Mouse (Mus musculus): ENCODE measurements at regions not wholly inside any gene's neighbourhood (a gene's known extent, or its start where the extent isn't known, plus 50 kb on each side); places are given as distances from the start of the nearest gene placed in this dataset.

DNA sequence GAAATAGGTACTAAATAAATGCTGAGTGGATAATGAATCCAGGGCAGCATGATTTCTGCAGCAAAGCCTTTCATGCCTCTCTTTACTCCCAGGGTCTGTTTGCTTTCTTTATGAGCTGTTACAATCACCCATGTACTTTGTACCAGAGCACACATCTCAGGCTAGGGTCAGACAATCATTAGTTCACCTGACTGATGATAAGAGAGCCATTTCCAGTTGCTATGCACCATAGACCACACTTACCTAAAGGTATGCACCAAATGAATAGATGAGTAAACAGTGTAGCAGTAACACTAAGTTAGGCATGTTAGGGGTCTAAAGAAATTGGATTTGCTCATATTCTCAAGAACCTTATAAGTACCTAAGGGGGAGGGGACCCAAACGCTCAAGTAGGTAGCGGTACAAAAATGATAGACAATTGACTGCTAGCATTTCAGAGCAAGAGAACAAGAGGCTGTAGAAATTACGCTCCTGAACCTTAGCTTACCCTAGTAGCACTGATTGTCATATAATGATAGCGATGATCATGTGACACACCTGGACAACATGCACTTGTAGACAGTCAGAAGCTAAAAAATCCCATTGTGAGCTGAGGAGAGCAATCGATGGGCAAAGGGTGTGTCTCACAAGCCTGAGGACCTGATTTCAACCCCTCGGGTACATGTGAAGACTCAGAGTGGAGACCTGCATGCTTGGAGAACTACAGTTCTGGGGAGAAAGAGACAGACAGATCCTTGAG, 58.1 kb upstream of the Tenm3 start:
- Histone ChIP-seq H3K4me2 (ENCODE audit: low read depth, low read length) (no peak overlapping the region), H3K9ac (ENCODE audit: low read depth, low read length) (no peak overlapping the region), H3K4me1 (ENCODE audit: control insufficient read depth, low read depth, low read length) (no peaks in the 10 kb centered on the region), H3K9me3 (replicated peaks; ENCODE audit: control insufficient read depth, low read length) (no peaks in the 10 kb centered on the region), H3K27me3 (ENCODE audit: control insufficient read depth, insufficient read depth, low read depth, low read length) (no peaks in the 10 kb centered on the region), H3K4me3 (ENCODE audit: low read depth, low read length) (no peak overlapping the region), H3K27ac (ENCODE audit: low read length) (no peak overlapping the region), H3K36me3 (ENCODE audit: control insufficient read depth, insufficient read depth) (no peaks in the 10 kb centered on the region)
- peak; percentile 43; the same call in 1 of the 2 replicates for ATAC-seq (ENCODE audit: low read depth)
- WGBS (ENCODE audit: insufficient replicate concordance) = 65% methylated on average over 6 of the region's 6 CpGs

GRCm38 (mm10) chr8:48896687-48897086, 52.9 kb upstream of the Tenm3 start:
- no peak overlapping the region for H3K9ac ChIP-seq (ENCODE audit: low read depth, low read length)
- H3K27ac ChIP-seq (ENCODE audit: low read length) = no peak overlapping the region
- no peak overlapping the region for H3K4me2 ChIP-seq (ENCODE audit: low read depth, low read length)
- ATAC-seq (ENCODE audit: low read depth) = no peak
- H3K36me3 ChIP-seq (ENCODE audit: control insufficient read depth, insufficient read depth) = no peaks in the 10 kb centered on the region
- WGBS (ENCODE audit: insufficient replicate concordance) = 58% methylated on average over 2 of the region's 2 CpGs
- H3K4me3 ChIP-seq (ENCODE audit: low read depth, low read length) = no peak overlapping the region
- no peaks in the 10 kb centered on the region for H3K4me1 ChIP-seq (ENCODE audit: control insufficient read depth, low read depth, low read length)
- H3K27me3 ChIP-seq (ENCODE audit: control insufficient read depth, insufficient read depth, low read depth, low read length) = no peaks in the 10 kb centered on the region
- H3K9me3 ChIP-seq (replicated peaks; ENCODE audit: control insufficient read depth, low read length) = no peaks in the 10 kb centered on the region

- Histone ChIP-seq H3K9ac (ENCODE audit: low read depth, low read length) (no peak overlapping the region), H3K27ac (ENCODE audit: low read length) (no peak overlapping the region), H3K27me3 (ENCODE audit: control insufficient read depth, insufficient read depth, low read depth, low read length) (no peaks in the 10 kb centered on the region), H3K4me1 (ENCODE audit: control insufficient read depth, low read depth, low read length) (no peaks in the 10 kb centered on the region), H3K9me3 (replicated peaks; ENCODE audit: control insufficient read depth, low read length) (no peaks in the 10 kb centered on the region), H3K4me3 (ENCODE audit: low read depth, low read length) (no peak overlapping the region), H3K4me2 (ENCODE audit: low read depth, low read length) (no peak overlapping the region), H3K36me3 (ENCODE audit: control insufficient read depth, insufficient read depth) (no peaks in the 10 kb centered on the region)
- no peak for ATAC-seq (ENCODE audit: low read depth)
- 77% methylated on average over 7 of the region's 7 CpGs for WGBS (ENCODE audit: insufficient replicate concordance)
These were observed 52.5 kb upstream of the Tenm3 start for GRCm38 (mm10) chr8:48896251-48896650.

- no peak overlapping the region for H3K9ac ChIP-seq (ENCODE audit: low read depth, low read length)
- H3K4me1 ChIP-seq (ENCODE audit: control insufficient read depth, low read depth, low read length) = no peaks in the 10 kb centered on the region
These were observed 51.8 kb upstream of the Tenm3 start for GRCm38 (mm10) chr8:48895586-48895985.

More at GRCm38 (mm10) chr8:48895586-48895985, 51.8 kb upstream of the Tenm3 start:
- Histone ChIP-seq H3K9me3 (replicated peaks; ENCODE audit: control insufficient read depth, low read length) (no peaks in the 10 kb centered on the region), H3K27me3 (ENCODE audit: control insufficient read depth, insufficient read depth, low read depth, low read length) (no peaks in the 10 kb centered on the region), H3K4me3 (ENCODE audit: low read depth, low read length) (no peak overlapping the region), H3K4me2 (ENCODE audit: low read depth, low read length) (no peak overlapping the region), H3K36me3 (ENCODE audit: control insufficient read depth, insufficient read depth) (no peaks in the 10 kb centered on the region), H3K27ac (ENCODE audit: low read length) (no peak overlapping the region)
- no peak for ATAC-seq (ENCODE audit: low read depth)
- 65% methylated on average over 8 of the region's 8 CpGs for WGBS (ENCODE audit: insufficient replicate concordance)
